Mouse (Mus musculus): ENCODE measurements around the gene Megf11.
A peak's percentile ranks its signal among the peaks of the same experiment; 100 is the strongest.
"Not testable (repeated sequence)": the region's sequence is repeated elsewhere in the genome, so short reads cannot be mapped to it uniquely, and the experiment has no call there.

Gene Megf11

GRCm38 (mm10) chr9:64471336-64471735, 85.9 kb downstream of the Megf11 start:
- DNase-seq, result no peak

DNA sequence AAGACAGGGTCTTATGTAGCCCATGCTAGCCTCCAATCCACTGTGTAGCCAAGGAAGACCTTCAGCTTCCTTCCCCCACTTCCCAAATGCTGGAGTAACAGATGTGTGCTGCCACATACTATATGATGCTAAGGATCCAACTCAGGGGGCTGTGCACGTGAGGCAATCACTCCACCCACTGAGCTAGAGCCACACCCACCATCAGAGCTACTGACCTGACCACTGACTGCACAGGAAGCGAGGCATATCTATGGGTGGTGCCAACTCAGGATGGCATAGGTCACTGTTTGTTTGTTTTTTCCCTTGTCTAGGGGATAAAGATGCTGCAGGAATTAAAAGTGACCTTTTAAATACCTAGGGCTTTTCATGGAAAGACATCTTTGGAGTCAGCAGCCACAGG, 86.7 kb downstream of the Megf11 start:
- DNase-seq, result no peak

DNA sequence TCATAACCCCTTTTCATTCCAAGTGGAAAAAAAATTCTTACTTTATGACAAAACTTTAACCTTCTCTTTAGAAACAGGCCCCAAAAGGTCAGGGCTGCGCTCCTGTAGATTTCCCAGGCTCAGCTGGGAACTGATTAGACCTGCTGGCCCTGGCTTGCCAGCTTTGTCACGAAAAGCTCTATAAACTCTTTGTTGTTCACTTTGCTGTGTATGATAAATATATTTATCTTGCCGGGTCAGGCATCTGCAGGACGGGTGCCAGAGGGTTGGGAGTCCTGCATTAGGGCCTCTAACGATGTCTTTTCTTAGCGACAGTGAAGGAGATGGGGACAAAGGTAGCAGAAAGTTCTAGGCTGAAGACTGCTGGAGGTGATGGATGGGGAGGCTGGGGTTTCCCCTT, 87.3 kb downstream of the Megf11 start:
- DNase-seq, result no peak

GRCm38 (mm10) chr9:64473170-64473569, 87.7 kb downstream of the Megf11 start:
- no peak for DNase-seq

- DNase-seq, result no peak
Measured at GRCm38 (mm10) chr9:64473695-64474094, 88.3 kb downstream of the Megf11 start.

GRCm38 (mm10) chr9:64474142-64474541, 88.7 kb downstream of the Megf11 start:
- DNase-seq, result no peak

DNA sequence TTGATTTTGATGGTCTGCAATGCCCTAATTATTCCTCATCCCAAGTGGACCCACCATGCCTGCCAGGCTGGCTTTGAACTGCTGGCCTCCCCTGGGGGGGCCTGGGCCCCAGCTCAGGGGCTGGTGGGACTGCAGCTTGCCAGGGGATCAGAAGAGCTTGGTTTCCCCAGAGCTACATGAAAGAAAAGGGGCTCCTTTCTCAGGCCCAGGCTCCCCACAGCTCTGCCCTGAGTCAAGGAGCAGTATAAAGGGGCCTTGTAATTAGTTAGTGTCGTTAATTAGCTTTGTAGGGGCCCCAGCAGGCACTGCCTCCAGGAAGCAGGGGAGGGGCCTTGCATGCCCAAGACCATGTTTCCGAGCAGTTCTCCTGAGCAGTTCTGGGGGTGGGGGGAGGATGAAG, 90.5 kb downstream of the Megf11 start:
- DNase-seq, result no peak

- DNase-seq, result not testable (repeated sequence)
Measured at GRCm38 (mm10) chr9:64477397-64477796, 92.0 kb downstream of the Megf11 start.

- DNase-seq, result peak; percentile 86
Measured at GRCm38 (mm10) chr9:64482126-64482525, 96.7 kb downstream of the Megf11 start.

DNA sequence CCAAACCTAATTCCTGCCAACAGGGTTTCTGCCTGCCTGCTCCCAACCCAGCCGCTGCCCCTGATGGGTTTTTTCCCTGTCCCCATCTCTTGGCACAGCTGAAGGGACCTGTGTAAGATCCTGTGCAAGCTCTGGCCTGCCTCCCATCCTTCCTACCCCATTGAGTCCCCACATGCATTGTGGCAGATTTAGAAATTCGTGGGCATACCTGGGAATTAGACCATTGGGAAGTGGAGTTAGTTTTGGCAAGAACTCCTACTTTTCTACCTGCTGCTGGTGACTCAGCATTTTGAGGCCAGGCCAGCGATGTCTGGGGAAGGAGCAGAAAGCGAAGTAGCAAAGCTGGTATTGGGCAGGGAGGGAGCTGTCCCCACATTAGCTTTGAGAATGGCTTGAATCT, 102.0 kb downstream of the Megf11 start:
- DNase-seq, result peak; percentile 91

DNA sequence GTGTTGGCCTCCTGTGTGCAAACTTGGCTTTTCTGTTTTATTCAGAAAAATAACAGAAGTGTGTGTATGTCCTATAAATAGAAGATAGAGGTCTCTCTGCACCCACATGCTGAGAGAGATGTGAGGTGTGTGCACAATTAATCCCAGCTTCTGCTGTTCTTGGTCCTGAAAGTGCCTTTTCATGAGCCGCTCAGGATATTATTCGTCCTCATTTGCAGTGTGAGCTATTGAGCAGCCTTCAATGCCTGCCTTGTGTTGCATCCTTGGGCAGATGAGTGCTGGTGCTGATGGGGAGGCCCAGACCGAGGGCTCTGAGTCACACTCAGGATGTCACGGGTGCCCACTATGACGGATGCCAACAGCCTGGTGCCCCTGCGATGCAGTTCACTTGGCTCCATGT, 109.2 kb downstream of the Megf11 start:
- DNase-seq, result no peak

DNA sequence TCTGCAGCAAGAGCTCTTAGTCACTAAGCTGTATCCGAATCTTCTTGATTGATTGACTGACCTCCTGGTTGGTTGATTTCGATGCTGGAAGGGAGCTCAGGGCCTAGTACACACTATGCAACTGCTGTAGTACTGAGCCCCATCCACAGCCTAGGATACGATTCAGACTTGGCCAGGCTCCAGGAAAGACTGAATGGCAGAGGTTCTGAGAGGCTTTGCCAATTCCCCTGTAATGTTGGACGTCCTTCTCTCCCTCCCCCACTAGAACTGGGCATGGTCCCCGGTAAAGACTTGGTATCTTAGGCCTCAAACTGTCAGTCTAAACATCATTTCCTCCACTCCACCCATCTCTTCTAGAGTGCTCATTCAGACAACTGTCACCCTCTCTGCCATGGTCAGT, 113.5 kb downstream of the Megf11 start:
- peak; percentile 59 for DNase-seq

DNA sequence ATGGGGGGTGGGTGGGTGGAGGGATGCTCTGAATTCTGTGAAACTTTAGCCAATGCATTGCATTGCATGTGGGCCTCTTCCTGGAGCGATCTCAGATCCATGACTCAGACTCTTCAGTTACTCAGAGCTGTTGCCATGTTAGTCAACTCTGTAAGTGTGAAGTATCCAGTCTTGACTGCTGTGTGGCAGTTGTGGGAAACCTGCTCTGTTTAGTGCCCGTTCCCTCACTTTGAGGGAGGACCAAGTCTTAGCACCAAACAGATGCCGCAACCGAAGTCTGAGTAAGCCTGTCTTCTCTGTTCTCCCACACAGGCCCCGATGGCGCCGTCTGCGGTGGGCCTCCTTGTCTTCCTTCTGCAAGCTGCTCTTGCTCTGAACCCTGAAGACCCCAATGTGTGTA, 115.8 kb downstream of the Megf11 start:
- DNase-seq, result no peak

DNA sequence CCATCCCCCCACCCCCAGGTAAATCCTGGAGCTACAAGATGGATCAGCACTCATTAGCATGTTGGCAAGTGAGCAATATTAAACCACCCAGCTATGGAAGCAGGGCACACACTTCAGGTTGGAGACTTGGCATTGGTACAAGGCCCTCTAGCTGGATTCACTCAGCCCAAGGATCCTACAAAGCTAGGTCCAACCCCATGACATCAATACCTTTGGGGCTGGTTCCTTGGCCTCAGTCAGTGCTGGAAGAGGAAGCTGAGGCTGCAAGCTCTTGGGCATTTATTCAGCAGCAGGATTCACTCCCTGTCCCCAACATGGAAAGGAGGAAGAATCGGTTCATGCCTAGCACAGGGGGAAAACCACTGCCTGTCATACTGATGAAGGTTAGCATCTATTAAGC, 118.6 kb downstream of the Megf11 start:
- peak; percentile 53 for DNase-seq

DNA sequence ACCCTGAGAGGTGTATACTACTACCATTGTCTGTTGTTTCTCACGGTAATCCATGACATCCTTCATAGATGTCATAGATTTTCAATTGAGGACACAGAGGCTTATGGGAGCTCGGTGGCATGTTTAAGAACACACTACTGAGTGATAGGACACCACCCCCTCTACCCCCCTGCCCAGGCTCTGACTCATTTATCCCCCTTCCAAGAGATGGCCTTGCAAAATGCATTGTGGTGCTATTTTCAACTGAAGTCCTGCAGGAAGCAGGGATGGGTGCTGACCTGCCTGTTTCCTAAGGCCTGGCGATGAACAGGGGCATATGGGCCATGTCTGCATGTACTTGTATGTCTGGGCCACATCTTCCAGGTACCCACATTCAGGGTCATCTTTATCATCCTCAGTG, 119.0 kb downstream of the Megf11 start:
- DNase-seq, result no peak

GRCm38 (mm10) chr9:64504921-64505320, 119.5 kb downstream of the Megf11 start:
- DNase-seq, result peak; percentile 90

- DNase-seq, result peak; percentile 50
Measured at GRCm38 (mm10) chr9:64506440-64507206, 121.2 kb downstream of the Megf11 start.

- no peak for DNase-seq
Measured at GRCm38 (mm10) chr9:64507207-64507517, 121.7 kb downstream of the Megf11 start.

DNA sequence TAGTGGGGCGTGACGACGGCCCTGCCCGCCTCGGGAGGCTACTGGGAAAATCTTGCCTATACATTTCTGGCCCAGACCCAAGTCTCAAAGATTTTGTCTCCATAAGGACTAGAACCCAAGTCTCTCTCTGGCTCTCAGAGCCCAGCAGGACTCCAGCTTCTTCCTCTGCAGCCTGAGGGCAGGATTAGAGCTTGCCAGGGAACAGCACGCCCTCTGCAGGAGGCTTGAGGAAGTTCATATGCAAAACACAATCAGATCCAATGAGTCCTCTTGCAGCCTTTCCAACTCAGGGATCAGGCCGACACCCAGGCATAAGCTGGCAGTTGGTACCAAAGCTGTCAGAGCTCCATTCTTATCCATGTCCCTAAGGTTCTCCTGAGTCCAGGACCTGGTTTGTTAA, 122.6 kb downstream of the Megf11 start:
- DNase-seq, result peak; percentile 51

GRCm38 (mm10) chr9:64514826-64515225, 129.4 kb downstream of the Megf11 start:
- no peak for DNase-seq

DNA sequence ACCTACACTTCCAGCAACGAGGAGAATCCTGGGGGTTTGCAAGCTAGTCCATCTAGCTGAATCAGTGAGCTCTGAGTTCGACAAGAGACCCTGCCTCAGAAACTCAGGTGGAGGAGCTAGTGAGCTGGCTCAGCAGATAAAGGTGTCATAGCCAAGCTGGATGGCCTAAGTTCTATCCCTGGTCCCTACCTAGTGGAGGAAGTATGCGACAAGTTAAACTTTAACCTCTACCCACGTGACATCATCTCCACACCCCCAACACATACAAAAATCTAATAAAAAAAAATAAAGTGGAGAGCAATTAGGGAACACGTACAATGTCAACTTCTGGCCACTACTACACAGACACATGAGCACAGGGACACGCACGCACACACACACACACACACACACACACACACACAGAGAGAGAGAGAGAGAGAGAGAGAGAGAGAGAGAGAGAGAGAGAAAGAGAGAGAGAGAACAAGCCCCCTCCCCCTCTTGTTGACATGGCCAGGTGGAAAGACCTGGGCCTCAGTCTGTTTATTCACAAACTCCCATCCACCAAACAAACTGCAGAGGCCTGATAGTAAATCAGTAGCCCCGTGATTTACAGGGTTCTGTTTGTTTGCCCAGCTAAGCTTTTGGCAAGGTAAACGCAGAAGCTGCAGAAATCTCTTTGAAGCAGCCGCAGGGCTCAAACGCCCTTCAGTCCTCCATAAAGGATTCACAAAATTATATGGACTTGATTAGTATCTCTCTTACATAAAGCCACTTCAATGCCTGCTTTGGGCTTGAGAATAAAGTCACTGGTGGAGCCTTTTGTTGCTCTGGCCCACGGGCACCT, 134.7 kb downstream of the Megf11 start:
- no peak for DNase-seq

DNA sequence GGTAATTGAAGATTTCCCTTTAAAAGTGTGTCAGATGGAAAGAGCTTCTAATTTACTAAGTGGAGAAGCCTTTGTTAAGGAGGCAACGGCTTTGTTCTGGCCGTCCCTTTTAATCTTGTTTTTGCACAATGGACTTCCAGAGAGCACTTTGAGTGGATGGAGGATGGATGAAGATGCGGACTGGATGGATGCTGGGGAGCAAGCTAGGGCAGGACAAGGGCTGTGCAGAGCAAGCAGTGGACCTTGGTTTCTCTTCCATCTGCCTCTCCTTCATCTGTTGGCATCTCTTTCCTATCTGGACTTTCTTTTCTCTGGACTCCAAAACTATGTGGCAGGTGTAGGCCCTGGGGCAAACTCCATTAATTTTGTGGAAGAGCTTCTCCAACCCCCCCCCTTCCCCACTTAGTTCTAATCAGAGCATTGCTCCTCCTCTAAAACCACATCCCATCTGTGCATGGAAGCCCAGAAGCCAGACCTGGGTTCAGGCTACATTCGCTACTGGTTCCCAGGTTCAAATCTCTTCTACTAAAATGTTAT, 135.4 kb downstream of the Megf11 start:
- no peak for DNase-seq

DNA sequence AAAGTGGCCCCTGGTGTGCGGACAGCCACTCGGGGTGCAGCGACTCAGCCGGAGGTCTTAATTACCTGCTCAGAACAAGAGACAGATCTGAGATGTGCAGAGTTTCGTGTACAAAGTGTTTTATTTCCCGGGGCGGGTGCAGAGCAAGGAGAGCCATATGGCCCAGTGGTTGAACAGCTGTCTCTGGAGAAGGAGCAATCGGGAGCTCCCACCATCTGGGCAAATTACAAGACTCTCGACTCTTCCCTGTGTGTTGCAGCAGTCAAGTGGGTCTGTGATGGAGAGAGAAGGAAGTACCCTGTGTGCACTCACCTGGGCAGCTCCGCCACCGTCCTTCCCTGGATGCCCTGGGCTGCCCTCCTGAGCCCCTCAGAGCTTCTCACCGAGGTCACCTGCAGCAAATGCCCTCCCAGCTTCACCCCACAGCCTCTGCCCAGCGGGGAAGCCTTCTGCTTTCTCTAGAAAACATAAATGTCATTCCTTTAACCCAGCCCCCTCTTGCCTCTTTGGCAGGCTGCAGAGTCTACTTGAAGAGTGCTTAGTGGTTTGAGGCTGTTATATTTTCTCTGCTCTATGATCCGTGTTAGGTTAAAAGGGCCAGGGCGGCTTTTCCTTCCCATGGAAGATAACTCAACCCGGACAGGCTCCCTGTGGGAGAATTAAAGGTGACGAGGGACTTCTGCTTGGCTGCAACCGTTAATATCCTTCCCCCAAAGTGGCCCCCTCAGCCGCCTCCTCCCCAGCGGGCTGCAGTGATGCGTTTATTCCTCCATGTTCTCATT, 138.0 kb downstream of the Megf11 start:
- DNase-seq, result no peak
